Mouse (Mus musculus) CH12.LX (cell line): ENCODE data around the gene Fat2. TPM values are rescaled to one million over a fixed set of nuclear protein-coding genes. Genes with fewer than 3 reads are reported as not detected.

Source experiments
- polyA plus RNA-seq: library from polyadenylated mRNA; unstranded; fragments of >175 nt; gene quantifications from 2 replicates; pipeline ENCODE4 v1.2.1, GENCODE M21; 2012; ENCODE audit warnings: low read depth; ENCODE audit not compliant: insufficient read length
- total RNA-seq, 2 experiments: library from RNA; depleted of rRNA; stranded (reverse); fragments of 300-350 nt in 1 of 2; fragments of >200 nt in 1 of 2; gene quantifications; 2 replicates each; pipeline ENCODE4 v1.2.3; 2012 to 2014

Fat2 gene
- total and polyA plus RNA-seq, 3 experiments: under 0.01 TPM; not detected in 2

Other genes starting within 250 kb of the Fat2 start
- gene Gm2a, start 238.4 kb downstream of the Fat2 start, total RNA-seq (2012; rRNA removed): 24.1 and 26.5 TPM in 2 replicates
- 8.9 and 10.0 TPM in 2 replicates for gene Gm2a, start 238.4 kb downstream of the Fat2 start, total RNA-seq (2014; rRNA removed)
- gene Gm2a, start 238.4 kb downstream of the Fat2 start, polyA plus RNA-seq: 24.1 and 25.6 TPM in 2 replicates
- 0.34 and 0.72 TPM in 2 replicates for gene Slc36a3, start 184.9 kb downstream of the Fat2 start, total RNA-seq (2012; rRNA removed)
- gene Slc36a3, start 184.9 kb downstream of the Fat2 start, total RNA-seq (2014; rRNA removed): 0.34 and 0.72 TPM in 2 replicates
- 1.2 and 1.5 TPM in 2 replicates for gene Slc36a3, start 184.9 kb downstream of the Fat2 start, polyA plus RNA-seq
- 0.04 and 0.08 TPM in 2 replicates for gene Slc36a2, start 151.5 kb downstream of the Fat2 start, total RNA-seq (2012; rRNA removed)
- gene Slc36a2, start 151.5 kb downstream of the Fat2 start, total RNA-seq (2014; rRNA removed): not detected in 2 replicates
- 0.17 and 0.18 TPM in 2 replicates for gene Slc36a2, start 151.5 kb downstream of the Fat2 start, polyA plus RNA-seq
- 2.5 and 3.6 TPM in 2 replicates for gene Slc36a1, start 132.2 kb downstream of the Fat2 start, total RNA-seq (2012; rRNA removed)
- 0.51 and 0.65 TPM in 2 replicates for gene Slc36a1, start 132.2 kb downstream of the Fat2 start, total RNA-seq (2014; rRNA removed)
- gene Slc36a1, start 132.2 kb downstream of the Fat2 start, polyA plus RNA-seq: 4.3 and 5.0 TPM in 2 replicates
- gene Sparc, start 86.6 kb upstream of the Fat2 start, total RNA-seq (2012; rRNA removed): 0.13 and 0.34 TPM in 2 replicates
- gene Sparc, start 86.6 kb upstream of the Fat2 start, total RNA-seq (2014; rRNA removed): not detected in 2 replicates
- gene Sparc, start 86.6 kb upstream of the Fat2 start, polyA plus RNA-seq: 0.40 and 0.57 TPM in 2 replicates
- gene Atox1, start 124.7 kb upstream of the Fat2 start, total RNA-seq (2012; rRNA removed): 445 and 523 TPM in 2 replicates
- gene Atox1, start 124.7 kb upstream of the Fat2 start, total RNA-seq (2014; rRNA removed): 382 and 398 TPM in 2 replicates
- gene Atox1, start 124.7 kb upstream of the Fat2 start, polyA plus RNA-seq: 242 and 264 TPM in 2 replicates
- gene G3bp1, start 133.1 kb upstream of the Fat2 start, total RNA-seq (2012; rRNA removed): 145 and 182 TPM in 2 replicates
- gene G3bp1, start 133.1 kb upstream of the Fat2 start, total RNA-seq (2014; rRNA removed): 183 and 188 TPM in 2 replicates
- gene G3bp1, start 133.1 kb upstream of the Fat2 start, polyA plus RNA-seq: 202 and 233 TPM in 2 replicates